Mouse (Mus musculus): Measurements from ENCODE around the gene Mip. TPM values are rescaled to one million over a fixed set of nuclear protein-coding genes. Genes with fewer than 3 reads are reported as not detected.
"Not testable (repeated sequence)": the region's sequence is repeated elsewhere in the genome, so short reads cannot be mapped to it uniquely, and the experiment has no call there.

Mip gene
- polyA plus RNA-seq, 1 experiment from 2014 or later = not detected

- not testable (repeated sequence) for H3K4me2 ChIP-seq; ATAC-seq (ENCODE audit: low read depth); H3K9ac ChIP-seq; H3K9me3 ChIP-seq; H3K27ac ChIP-seq (replicated peaks); H3K4me3 ChIP-seq; H3K27me3 ChIP-seq
- peaks cover 34% of the 10 kb centered on the region for H3K36me3 ChIP-seq
- 88% methylated on average over 1 of the region's 1 CpGs for WGBS
- peaks cover 11% of the 10 kb centered on the region; the same call in 1 of the 2 replicates for H3K4me1 ChIP-seq (replicated peaks)
Measured at GRCm38 (mm10) chr10:128275374-128275773, 49.7 kb downstream of the Mip start.

- H3K27ac ChIP-seq (replicated peaks) = no peak overlapping the region
- no peak for ATAC-seq (ENCODE audit: low read depth)
- no peak overlapping the region for H3K4me2 ChIP-seq
- H3K9me3 ChIP-seq = no peaks in the 10 kb centered on the region
- H3K4me1 ChIP-seq (replicated peaks) = no peaks in the 10 kb centered on the region
- H3K9ac ChIP-seq = no peak overlapping the region
- 66% methylated on average over 6 of the region's 6 CpGs for WGBS
- no peaks in the 10 kb centered on the region for H3K27me3 ChIP-seq
- no peak overlapping the region for H3K4me3 ChIP-seq
- peaks cover 62% of the 10 kb centered on the region for H3K36me3 ChIP-seq
Measured at GRCm38 (mm10) chr10:128278158-128278557, 52.5 kb downstream of the Mip start.

GRCm38 (mm10) chr10:128280943-128281342, 55.3 kb downstream of the Mip start:
- peaks cover 82% of the 10 kb centered on the region for H3K36me3 ChIP-seq

More at GRCm38 (mm10) chr10:128280943-128281342, 55.3 kb downstream of the Mip start:
- no peak for ATAC-seq (ENCODE audit: low read depth)
- Histone ChIP-seq H3K4me3 (no peak overlapping the region), H3K27me3 (no peaks in the 10 kb centered on the region), H3K27ac (replicated peaks) (no peak overlapping the region), H3K4me2 (no peak overlapping the region), H3K4me1 (replicated peaks) (no peaks in the 10 kb centered on the region), H3K9ac (no peak overlapping the region), H3K9me3 (no peaks in the 10 kb centered on the region)
- WGBS = 91% methylated on average over 6 of the region's 6 CpGs

Other genes starting within 250 kb of the Mip start
- not detected in 2 replicates for gene Hsd17b6, start 218.2 kb upstream of the Mip start, polyA plus RNA-seq (2015; fragmentation: Nextera tagmentation; extraction: Ambion mirVana)
- gene Prim1, start 210.7 kb upstream of the Mip start, polyA plus RNA-seq (2015; fragmentation: Nextera tagmentation; extraction: Ambion mirVana) = 32.1 and 35.9 TPM in 2 replicates
- gene Naca, start 190.3 kb upstream of the Mip start, polyA plus RNA-seq (2015; fragmentation: Nextera tagmentation; extraction: Ambion mirVana) = 612 and 618 TPM in 2 replicates
- gene Ptges3, start 166.9 kb upstream of the Mip start, polyA plus RNA-seq (2015; fragmentation: Nextera tagmentation; extraction: Ambion mirVana) = 448 and 456 TPM in 2 replicates
- 2,119 and 2,171 TPM in 2 replicates for gene Atp5b, start 142.6 kb upstream of the Mip start, polyA plus RNA-seq (2015; fragmentation: Nextera tagmentation; extraction: Ambion mirVana)
- 10.9 and 12.2 TPM in 2 replicates for gene Baz2a, start 134.3 kb upstream of the Mip start, polyA plus RNA-seq (2015; fragmentation: Nextera tagmentation; extraction: Ambion mirVana)
- 12.4 and 12.7 TPM in 2 replicates for gene Rbms2, start 45.5 kb upstream of the Mip start, polyA plus RNA-seq (2015; fragmentation: Nextera tagmentation; extraction: Ambion mirVana)
- 1.1 and 1.7 TPM in 2 replicates for gene Gls2, start 31.4 kb upstream of the Mip start, polyA plus RNA-seq (2015; fragmentation: Nextera tagmentation; extraction: Ambion mirVana)
- gene Spryd4, start 14.0 kb upstream of the Mip start, polyA plus RNA-seq (2015; fragmentation: Nextera tagmentation; extraction: Ambion mirVana) = 21.3 and 21.5 TPM in 2 replicates
- gene Timeless, start 6.2 kb downstream of the Mip start, polyA plus RNA-seq (2015; fragmentation: Nextera tagmentation; extraction: Ambion mirVana) = 24.0 and 31.2 TPM in 2 replicates
- 0.17 and 0.32 TPM in 2 replicates for gene Apon, start 28.3 kb downstream of the Mip start, polyA plus RNA-seq (2015; fragmentation: Nextera tagmentation; extraction: Ambion mirVana)
- gene Apof, start 42.8 kb downstream of the Mip start, polyA plus RNA-seq (2015; fragmentation: Nextera tagmentation; extraction: Ambion mirVana) = not detected in 2 replicates
- 22.6 and 23.7 TPM in 2 replicates for gene Stat2, start 44.7 kb downstream of the Mip start, polyA plus RNA-seq (2015; fragmentation: Nextera tagmentation; extraction: Ambion mirVana)
- gene Il23a, start 72.9 kb downstream of the Mip start, polyA plus RNA-seq (2015; fragmentation: Nextera tagmentation; extraction: Ambion mirVana) = 0.25 and 0.38 TPM in 2 replicates
- 22.2 and 24.3 TPM in 2 replicates for gene Pan2, start 77.5 kb downstream of the Mip start, polyA plus RNA-seq (2015; fragmentation: Nextera tagmentation; extraction: Ambion mirVana)
- 221 and 241 TPM in 2 replicates for gene Cnpy2, start 96.6 kb downstream of the Mip start, polyA plus RNA-seq (2015; fragmentation: Nextera tagmentation; extraction: Ambion mirVana)
- gene Cs, start 111.9 kb downstream of the Mip start, polyA plus RNA-seq (2015; fragmentation: Nextera tagmentation; extraction: Ambion mirVana) = 228 and 239 TPM in 2 replicates
- 34.9 and 41.0 TPM in 2 replicates for gene Coq10a, start 143.2 kb downstream of the Mip start, polyA plus RNA-seq (2015; fragmentation: Nextera tagmentation; extraction: Ambion mirVana)
- 9.5 and 12.1 TPM in 2 replicates for gene Ankrd52, start 151.3 kb downstream of the Mip start, polyA plus RNA-seq (2015; fragmentation: Nextera tagmentation; extraction: Ambion mirVana)
- gene Slc39a5, start 175.4 kb downstream of the Mip start, polyA plus RNA-seq (2015; fragmentation: Nextera tagmentation; extraction: Ambion mirVana) = not detected in 2 replicates
- 124 and 129 TPM in 2 replicates for gene Nabp2, start 185.7 kb downstream of the Mip start, polyA plus RNA-seq (2015; fragmentation: Nextera tagmentation; extraction: Ambion mirVana)
- gene Rnf41, start 185.8 kb downstream of the Mip start, polyA plus RNA-seq (2015; fragmentation: Nextera tagmentation; extraction: Ambion mirVana) = 73.4 and 74.3 TPM in 2 replicates
- 176 and 184 TPM in 2 replicates for gene Smarcc2, start 233.4 kb downstream of the Mip start, polyA plus RNA-seq (2015; fragmentation: Nextera tagmentation; extraction: Ambion mirVana)

Data from neural tube, embryonic 13.5 days (tissue).